Mouse (Mus musculus) hindbrain, postnatal 0 days (tissue): ENCODE data around the gene Ctu2. TPM values are rescaled to one million over a fixed set of nuclear protein-coding genes. Genes with fewer than 3 reads are reported as not detected.

Experiments used
- ATAC-seq: fragments of 200-750 bp; cut with Nextera tagmentation; 2 replicates; pipeline ENCODE4 v1.8.0; 2017; ENCODE audit warnings: mild to moderate bottlenecking, moderate TSS enrichment, moderate library complexity
- DNase-seq: peaks from one replicate; pipeline ENCODE4 v3.0.0-alpha.2; 2015; ENCODE audit warnings: low spot score
- H3K27ac ChIP-seq: fragments of 300-500 bp; sonication (generic); 2 replicates; pipeline ENCODE4 v1.5.1; 2014; ENCODE audit warnings: mild to moderate bottlenecking
- H3K27me3 ChIP-seq: fragments of 300-500 bp; sonication (generic); 2 replicates; pipeline ENCODE4 v1.6.1; 2014; ENCODE audit warnings: low read length, mixed read lengths; ENCODE audit not compliant: insufficient read depth
- H3K36me3 ChIP-seq: fragments of 300-500 bp; sonication (generic); 2 replicates; pipeline ENCODE4 v1.6.1; 2014; ENCODE audit warnings: low read length, mixed read lengths; ENCODE audit not compliant: insufficient read depth
- H3K4me1 ChIP-seq: fragments of 300-500 bp; sonication (generic); 2 replicates; pipeline ENCODE4 v1.6.1; 2014; ENCODE audit warnings: antibody characterized with exemption, low read length, mixed read lengths; ENCODE audit not compliant: insufficient read depth
- H3K4me2 ChIP-seq: fragments of 300-500 bp; sonication (generic); 2 replicates; pipeline ENCODE4 v1.6.1; 2014; ENCODE audit warnings: low read depth, mild to moderate bottlenecking, low read length, moderate library complexity, mixed read lengths
- H3K4me3 ChIP-seq: fragments of 300-500 bp; sonication (generic); 2 replicates; pipeline ENCODE4 v1.5.1; 2014; ENCODE audit warnings: low read length
- H3K9ac ChIP-seq: fragments of 300-500 bp; sonication (generic); replicated peaks from 2 replicates; pipeline ENCODE4 v1.6.1; 2014; ENCODE audit warnings: mild to moderate bottlenecking, low read length, moderate library complexity, mixed read lengths
- H3K9me3 ChIP-seq: fragments of 300-500 bp; sonication (generic); 2 replicates; pipeline ENCODE4 v1.6.1; 2016; ENCODE audit warnings: low read length, mixed read lengths
- CTCF ChIP-seq: IDR thresholded peaks from 2 replicates; pipeline ENCODE4 v1.5.1; 2016; ENCODE audit warnings: antibody characterized with exemption, control low read depth, low read depth
- WGBS: fragments of 180-500 bp; shearing (Covaris S2); extraction: QIAGEN DNeasy Blood & Tissue Kit; methylation state at CpG from one replicate; pipeline ENCODE4 v1.1.7; 2014; 5-methylcytosine and 5-hydroxymethylcytosine counted together
- polyA plus RNA-seq: library from polyadenylated mRNA; unstranded; fragments of >200 nt; fragmentation: Nextera tagmentation; extraction: Ambion mirVana; gene quantifications from 2 replicates; pipeline ENCODE4 v1.2.1, GENCODE M21; 2015
- total RNA-seq: library from RNA; depleted of rRNA; stranded (reverse); fragments of >200 nt; gene quantifications from 2 replicates; pipeline ENCODE4 v1.2.3, GENCODE M21; 2014

The Ctu2 gene
- total and polyA plus RNA-seq, 2 experiments from 2014 or later = 49.8 to 85.4 TPM

DNA sequence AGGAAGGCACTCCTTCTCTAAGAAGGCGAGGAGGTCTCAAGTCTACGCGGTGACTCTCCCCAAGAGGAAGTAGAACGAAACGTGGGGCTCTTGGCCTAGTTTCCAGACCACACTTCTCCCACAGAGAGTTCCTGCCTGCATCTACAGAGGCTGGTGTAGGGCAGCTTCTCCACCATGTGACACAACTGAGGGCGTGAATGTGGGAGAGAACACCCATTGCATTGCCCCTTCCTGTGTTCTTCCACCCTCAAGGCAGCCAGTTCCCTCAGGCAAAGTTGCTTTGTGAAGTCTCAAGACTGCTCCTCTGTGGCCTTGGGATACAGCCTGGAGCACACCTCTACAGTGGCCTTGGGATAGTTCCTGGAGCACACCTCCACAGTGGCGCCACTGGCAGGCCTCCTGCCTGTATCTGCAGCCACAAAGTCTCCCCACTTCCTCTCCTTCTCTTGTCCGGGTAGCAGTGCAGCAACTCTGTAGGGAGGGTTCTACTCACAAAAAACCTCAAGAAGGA, 2.0 kb upstream of the Ctu2 start:
- Histone ChIP-seq H3K4me1 (peaks cover 14% of the 10 kb centered on the region), H3K4me3 (no peak overlapping the region), H3K27me3 (no peaks in the 10 kb centered on the region), H3K4me2 (no peak overlapping the region), H3K27ac (no peak overlapping the region), H3K9me3 (no peaks in the 10 kb centered on the region), H3K9ac (no peak overlapping the region), H3K36me3 (peaks cover 8% of the 10 kb centered on the region; the same call in 1 of the 2 replicates)
- no peak for TF ChIP-seq CTCF
- 90% methylated on average over 8 of the region's 8 CpGs for WGBS
- ATAC-seq (no peak), DNase-seq (no peak)

GRCm38 (mm10) chr8:122474951-122475560, 887 bp upstream of the Ctu2 start:
- ATAC-seq (peak; percentile 14; the same call in 1 of the 2 replicates), DNase-seq (peak; percentile 42)
- Histone ChIP-seq H3K4me1 (peaks cover 14% of the 10 kb centered on the region), H3K27ac (peak overlapping the region; percentile 86), H3K9ac (peak overlapping the region; percentile 91), H3K4me2 (peak overlapping the region; percentile 77), H3K27me3 (no peaks in the 10 kb centered on the region), H3K36me3 (peaks cover 13% of the 10 kb centered on the region; the same call in 1 of the 2 replicates), H3K9me3 (no peaks in the 10 kb centered on the region), H3K4me3 (peak overlapping the region; percentile 98)
- 10% methylated on average over 16 of the region's 16 CpGs for WGBS
- no peak for TF ChIP-seq CTCF

DNA sequence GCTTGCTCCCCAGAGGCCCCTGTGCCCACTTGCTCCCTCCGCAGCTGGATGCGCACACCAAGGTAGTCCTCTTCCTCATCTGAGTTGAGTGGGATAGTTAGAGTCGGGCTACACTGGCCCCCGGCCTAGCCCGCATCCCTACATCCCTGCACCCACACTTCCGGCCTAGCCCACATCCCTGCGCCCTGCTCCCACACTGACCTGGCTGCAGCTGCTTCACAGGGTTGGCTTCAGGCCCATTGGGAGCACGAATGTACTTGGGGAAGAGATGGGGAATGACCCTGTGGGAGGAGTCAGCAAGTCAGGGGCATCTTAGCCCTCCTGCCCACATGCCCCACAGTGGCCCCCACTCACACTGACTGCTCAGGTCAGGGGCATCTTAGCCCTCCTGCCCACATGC, 6.5 kb downstream of the Ctu2 start:
- H3K9ac ChIP-seq = no peak overlapping the region
- H3K4me1 ChIP-seq = no peaks in the 10 kb centered on the region
- no peak overlapping the region for H3K4me2 ChIP-seq
- H3K4me3 ChIP-seq = no peak overlapping the region
- TF ChIP-seq CTCF = no peak
- H3K27ac ChIP-seq = no peak overlapping the region
- no peaks in the 10 kb centered on the region for H3K27me3 ChIP-seq
- H3K9me3 ChIP-seq = no peaks in the 10 kb centered on the region
- 93% methylated on average over 8 of the region's 8 CpGs for WGBS
- DNase-seq (no peak), ATAC-seq (peak; percentile 3; the same call in 1 of the 2 replicates)
- peaks cover 45% of the 10 kb centered on the region for H3K36me3 ChIP-seq

- no peak overlapping the region for H3K9ac ChIP-seq
- ATAC-seq (no peak), DNase-seq (no peak)
- WGBS = 95% methylated on average over 7 of the region's 7 CpGs
- no peaks in the 10 kb centered on the region for H3K9me3 ChIP-seq
- no peak; the same call in 1 of the 2 replicates for TF ChIP-seq CTCF
- H3K27ac ChIP-seq = no peak overlapping the region
- H3K4me2 ChIP-seq = no peak overlapping the region
- H3K27me3 ChIP-seq = no peaks in the 10 kb centered on the region
- no peaks in the 10 kb centered on the region for H3K4me1 ChIP-seq
- H3K36me3 ChIP-seq = peaks cover 44% of the 10 kb centered on the region
- H3K4me3 ChIP-seq = no peak overlapping the region
Measured at GRCm38 (mm10) chr8:122483877-122484276, 7.9 kb downstream of the Ctu2 start.

DNA sequence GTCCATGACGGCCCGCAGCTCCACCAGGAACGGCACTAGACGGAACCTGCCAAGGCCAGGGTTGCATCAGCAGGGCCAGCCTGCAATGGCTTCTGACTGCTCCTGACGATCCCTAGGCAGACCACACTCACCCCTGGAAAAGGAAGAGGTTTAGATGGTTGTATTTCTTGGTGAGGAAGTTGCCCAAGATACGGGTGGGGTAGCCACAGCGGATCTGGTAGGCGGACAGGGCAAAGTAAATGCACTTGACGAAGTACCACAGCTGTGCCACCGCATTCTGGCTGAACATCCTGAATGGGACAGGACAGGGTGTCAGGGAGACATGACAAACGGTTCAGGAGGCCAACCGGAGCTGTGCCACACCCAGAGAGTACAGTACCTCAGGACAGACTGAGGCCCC, 8.9 kb downstream of the Ctu2 start:
- DNase-seq (no peak), ATAC-seq (no peak)
- H3K27ac ChIP-seq = no peak overlapping the region
- 88% methylated on average over 12 of the region's 12 CpGs for WGBS
- no peak overlapping the region for H3K9ac ChIP-seq
- no peaks in the 10 kb centered on the region for H3K9me3 ChIP-seq
- TF ChIP-seq CTCF = no peak
- H3K4me1 ChIP-seq = no peaks in the 10 kb centered on the region
- peaks cover 35% of the 10 kb centered on the region for H3K36me3 ChIP-seq
- no peak overlapping the region for H3K4me3 ChIP-seq
- H3K27me3 ChIP-seq = no peaks in the 10 kb centered on the region
- no peak overlapping the region for H3K4me2 ChIP-seq

- WGBS = 65% methylated on average over 9 of the region's 9 CpGs
- Histone ChIP-seq H3K27me3 (no peaks in the 10 kb centered on the region), H3K4me3 (no peak overlapping the region), H3K4me2 (no peak overlapping the region), H3K9me3 (no peaks in the 10 kb centered on the region), H3K27ac (no peak overlapping the region; the same call in 1 of the 2 replicates), H3K9ac (no peak overlapping the region), H3K4me1 (no peaks in the 10 kb centered on the region), H3K36me3 (peaks cover 11% of the 10 kb centered on the region)
- no peak for TF ChIP-seq CTCF
- DNase-seq = peak; percentile 48
- no peak for ATAC-seq
Measured at GRCm38 (mm10) chr8:122488387-122488786, 12.4 kb downstream of the Ctu2 start.
